Mouse (Mus musculus) stomach, embryonic 16.5 days (tissue): ENCODE data around the gene Ptger2. TPM values are rescaled to one million over a fixed set of nuclear protein-coding genes. Genes with fewer than 3 reads are reported as not detected.

ENCODE experiments used
- ATAC-seq: fragments of 200-750 bp; cut with Nextera tagmentation; 2 replicates; pipeline ENCODE4 v1.8.0; 2017; ENCODE audit warnings: moderate number of reproducible peaks, moderate TSS enrichment; ENCODE audit not compliant: insufficient read depth, low FRiP score
- H3K27ac ChIP-seq: fragments of 300-500 bp; sonication (generic); 2 replicates; pipeline ENCODE4 v1.5.1; 2014; ENCODE audit warnings: low read length
- H3K27me3 ChIP-seq: fragments of 300-500 bp; sonication (generic); 2 replicates; pipeline ENCODE4 v1.6.1; 2014; ENCODE audit warnings: low read length, control low read depth, mixed read lengths; ENCODE audit not compliant: control insufficient read depth, insufficient read depth
- H3K36me3 ChIP-seq: fragments of 300-500 bp; sonication (generic); 2 replicates; pipeline ENCODE4 v1.6.1; 2014; ENCODE audit warnings: low read length; ENCODE audit not compliant: control insufficient read depth, insufficient read depth
- H3K4me1 ChIP-seq: fragments of 300-500 bp; sonication (generic); 2 replicates; pipeline ENCODE4 v1.6.1; 2014; ENCODE audit warnings: low read length, control low read depth, mixed read lengths; ENCODE audit not compliant: control insufficient read depth, insufficient read depth
- H3K4me2 ChIP-seq: fragments of 300-500 bp; sonication (generic); 2 replicates; pipeline ENCODE4 v1.6.1; 2014; ENCODE audit warnings: low read depth, low read length, mixed read lengths
- H3K4me3 ChIP-seq: fragments of 300-500 bp; sonication (generic); replicated peaks from 2 replicates; pipeline ENCODE4 v1.5.1; 2014; ENCODE audit warnings: mild to moderate bottlenecking, low read length
- H3K9ac ChIP-seq: fragments of 300-500 bp; sonication (generic); 2 replicates; pipeline ENCODE4 v1.6.1; 2014; ENCODE audit warnings: low read length
- H3K9me3 ChIP-seq: fragments of 300-500 bp; sonication (generic); replicated peaks from 2 replicates; pipeline ENCODE4 v1.6.1; 2016; ENCODE audit warnings: low read length, control low read depth; ENCODE audit not compliant: control insufficient read depth
- WGBS: fragments of 180-500 bp; shearing (Covaris S2); extraction: QIAGEN DNeasy Blood & Tissue Kit; methylation state at CpG from one replicate; pipeline ENCODE4 v1.1.7; 2014; 5-methylcytosine and 5-hydroxymethylcytosine counted together
- polyA plus RNA-seq: library from polyadenylated mRNA; unstranded; fragments of >200 nt; fragmentation: Nextera tagmentation; extraction: Ambion mirVana; gene quantifications from 2 replicates; pipeline ENCODE4 v1.2.1, GENCODE M21; 2015

The Ptger2 gene
- polyA plus RNA-seq, 1 experiment from 2014 or later, result 2.0 TPM

DNA sequence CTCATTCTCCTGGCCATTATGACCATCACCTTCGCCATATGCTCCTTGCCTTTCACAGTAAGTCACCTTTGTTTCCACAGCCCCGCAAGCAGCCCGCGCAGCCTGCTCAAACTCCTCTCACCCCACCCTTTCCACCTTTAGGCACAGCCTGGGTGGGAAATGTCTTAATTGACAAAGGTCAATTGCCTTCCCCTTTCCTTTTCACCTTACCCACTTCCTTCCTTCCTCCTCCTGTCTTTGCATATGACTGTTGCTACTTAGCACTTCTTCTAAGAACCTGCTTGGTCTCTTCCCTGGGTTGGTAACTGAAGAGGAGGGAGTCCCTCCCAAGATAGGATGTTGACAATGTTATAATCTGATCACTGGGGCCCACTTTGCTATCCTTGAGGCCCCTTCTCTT is 1.8 kb downstream of the Ptger2 start:
- no peak overlapping the region for H3K27ac ChIP-seq
- peaks cover 11% of the 10 kb centered on the region for H3K27me3 ChIP-seq
- no peaks in the 10 kb centered on the region for H3K36me3 ChIP-seq
- 35% methylated on average over 4 of the region's 4 CpGs for WGBS
- peak overlapping the region; percentile 76 for H3K4me2 ChIP-seq
- 0 out of 2 replicates have a peak, but pooled peaks cover 7% of the 10 kb centered on the region for H3K4me1 ChIP-seq
- H3K4me3 ChIP-seq, result peak overlapping the region; percentile 53
- no peak for ATAC-seq
- no peaks in the 10 kb centered on the region for H3K9me3 ChIP-seq
- H3K9ac ChIP-seq, result peak overlapping the region; percentile 65

DNA sequence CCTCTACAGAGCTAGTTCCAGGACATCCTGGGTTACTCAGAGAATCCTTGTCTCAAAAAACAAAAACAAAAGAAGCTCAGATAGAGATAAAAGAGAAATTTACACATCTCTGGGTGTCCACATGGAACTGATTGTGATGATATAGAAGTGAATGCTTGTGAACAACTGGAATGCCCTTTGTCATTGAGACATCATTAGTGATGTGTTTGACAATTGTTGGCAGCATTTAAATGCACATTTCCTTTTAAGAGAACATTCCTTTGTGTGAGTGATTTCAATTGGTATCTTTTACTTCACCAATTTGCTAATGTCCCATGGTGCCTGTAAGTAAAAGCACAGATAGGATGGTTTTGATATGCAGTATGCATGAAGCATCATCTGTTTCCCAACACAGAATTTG is 6.3 kb downstream of the Ptger2 start:
- Histone ChIP-seq H3K36me3 (no peaks in the 10 kb centered on the region), H3K9ac (no peak overlapping the region), H3K4me2 (no peak overlapping the region), H3K9me3 (no peaks in the 10 kb centered on the region), H3K4me1 (0 out of 2 replicates have a peak, but pooled peaks cover 3% of the 10 kb centered on the region), H3K27ac (no peak overlapping the region), H3K27me3 (peaks cover 11% of the 10 kb centered on the region), H3K4me3 (no peak overlapping the region)
- ATAC-seq, result no peak

DNA sequence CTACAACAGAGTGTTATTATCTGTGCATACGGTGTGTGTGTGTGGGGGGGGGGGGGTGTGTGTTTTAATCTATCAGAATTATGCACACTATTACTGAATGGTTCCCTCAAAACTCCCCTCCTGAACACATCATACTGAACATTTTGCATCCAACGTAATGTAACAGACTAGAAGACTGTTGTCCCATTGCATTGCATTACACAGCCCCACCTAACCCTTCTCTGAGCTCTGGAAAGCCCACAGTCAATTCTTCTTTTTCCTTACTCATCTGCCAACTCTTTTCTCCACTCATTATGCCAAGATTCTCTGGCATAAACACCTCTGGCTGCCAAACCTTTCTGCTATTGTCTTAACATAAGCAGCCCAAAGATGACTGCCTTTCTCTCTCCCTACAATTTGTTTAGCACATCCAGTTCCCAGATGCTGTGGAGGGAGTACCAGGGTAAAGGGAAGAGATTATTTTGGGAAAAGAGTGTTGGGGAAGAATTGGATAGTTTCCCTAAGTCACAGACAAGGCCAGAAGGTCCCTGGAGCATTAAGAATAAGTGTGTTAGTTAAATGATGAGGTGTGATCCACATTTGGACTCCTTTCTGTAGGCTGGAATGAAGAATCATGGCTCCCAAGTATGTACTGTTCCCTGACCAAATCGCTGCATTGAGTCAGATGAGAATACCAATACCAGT is 12.2 kb downstream of the Ptger2 start:
- Histone ChIP-seq H3K9me3 (no peaks in the 10 kb centered on the region), H3K27me3 (no peaks in the 10 kb centered on the region), H3K4me2 (no peak overlapping the region), H3K27ac (no peak overlapping the region), H3K9ac (no peak overlapping the region), H3K4me3 (no peak overlapping the region), H3K36me3 (no peaks in the 10 kb centered on the region), H3K4me1 (no peaks in the 10 kb centered on the region)
- no peak for ATAC-seq
- WGBS, result 77% methylated on average over 3 of the region's 3 CpGs

DNA sequence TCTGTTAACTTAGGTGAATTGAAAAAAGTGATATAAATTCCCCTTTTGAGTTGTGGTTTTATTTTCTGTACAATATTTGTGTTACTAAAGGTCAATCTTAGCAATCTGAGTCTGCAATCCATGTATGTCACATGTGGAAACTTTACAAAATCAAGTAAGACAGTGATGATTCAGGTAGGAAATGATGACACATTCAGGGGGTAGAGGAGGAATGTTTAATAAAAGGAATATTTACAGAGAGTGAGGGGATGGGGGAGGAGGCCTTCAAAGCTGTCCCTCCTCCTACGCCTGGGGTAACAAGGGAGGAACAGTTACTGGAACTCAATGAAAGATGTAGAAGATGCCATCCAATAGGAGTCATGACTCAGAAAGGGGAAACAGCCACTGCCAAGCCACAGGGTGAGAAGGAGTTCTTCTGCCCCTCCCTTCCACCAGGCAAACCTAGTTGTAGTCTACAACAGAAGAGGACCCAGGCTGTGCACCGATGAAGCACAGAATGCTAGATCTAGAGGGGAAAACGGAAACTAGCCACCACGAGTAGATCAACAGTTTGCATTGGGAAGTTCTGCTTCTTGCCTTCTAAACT is 17.8 kb downstream of the Ptger2 start:
- Histone ChIP-seq H3K27ac (no peak overlapping the region), H3K4me1 (no peaks in the 10 kb centered on the region), H3K9ac (no peak overlapping the region), H3K36me3 (no peaks in the 10 kb centered on the region), H3K4me2 (no peak overlapping the region), H3K27me3 (no peaks in the 10 kb centered on the region), H3K9me3 (no peaks in the 10 kb centered on the region), H3K4me3 (no peak overlapping the region)
- no peak for ATAC-seq
- WGBS, result 66% methylated on average over 4 of the region's 4 CpGs

DNA sequence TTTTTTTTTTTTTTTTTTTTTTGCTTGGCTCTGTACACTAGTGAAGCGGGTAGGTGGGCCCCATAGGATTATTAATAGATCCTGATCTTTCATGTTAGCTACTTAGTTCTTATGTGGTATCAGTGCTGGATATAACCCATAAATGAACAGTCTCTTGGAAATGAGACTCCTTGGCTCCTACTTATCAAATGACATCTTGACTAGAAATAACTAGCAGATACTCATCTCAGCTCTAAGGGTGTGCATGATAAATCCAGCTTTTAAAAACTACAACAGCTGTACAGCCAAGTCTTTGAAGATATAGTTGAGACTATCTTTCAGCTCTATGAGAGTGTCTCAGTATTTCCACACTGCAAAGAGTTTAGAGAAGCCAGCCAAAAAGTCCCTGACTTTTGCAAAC is 21.2 kb downstream of the Ptger2 start:
- no peak for ATAC-seq
- Histone ChIP-seq H3K9ac (no peak overlapping the region), H3K4me3 (no peak overlapping the region), H3K4me1 (no peaks in the 10 kb centered on the region), H3K36me3 (no peaks in the 10 kb centered on the region), H3K27ac (no peak overlapping the region), H3K27me3 (no peaks in the 10 kb centered on the region), H3K9me3 (no peaks in the 10 kb centered on the region), H3K4me2 (no peak overlapping the region)
- 79% methylated on average over 1 of the region's 1 CpGs for WGBS

DNA sequence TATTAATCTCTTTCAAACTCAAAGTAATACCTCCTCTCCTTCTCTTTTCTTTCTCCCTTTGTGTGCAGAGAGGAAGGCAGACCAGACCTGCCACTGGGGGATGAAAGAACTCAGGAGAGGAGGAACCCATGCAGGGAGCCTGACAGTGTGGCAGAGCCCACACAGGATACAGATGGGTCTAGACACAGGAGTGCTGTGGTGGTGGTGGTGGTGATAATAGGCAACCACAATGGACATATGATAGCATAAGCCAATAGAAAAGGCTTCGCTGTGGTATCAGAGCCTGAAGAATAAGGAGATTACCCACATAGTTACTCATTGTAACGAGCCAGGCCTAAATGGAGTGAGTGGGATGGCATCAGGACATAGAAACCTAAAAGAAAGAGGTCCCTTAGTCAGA is 23.3 kb downstream of the Ptger2 start:
- H3K4me1 ChIP-seq, result no peaks in the 10 kb centered on the region
- H3K4me3 ChIP-seq, result no peak overlapping the region
- no peak overlapping the region for H3K27ac ChIP-seq
- H3K27me3 ChIP-seq, result no peaks in the 10 kb centered on the region
- no peak for ATAC-seq
- no peak overlapping the region for H3K4me2 ChIP-seq
- H3K9ac ChIP-seq, result no peak overlapping the region
- H3K9me3 ChIP-seq, result no peaks in the 10 kb centered on the region
- no peaks in the 10 kb centered on the region for H3K36me3 ChIP-seq
- 88% methylated on average over 2 of the region's 2 CpGs for WGBS

DNA sequence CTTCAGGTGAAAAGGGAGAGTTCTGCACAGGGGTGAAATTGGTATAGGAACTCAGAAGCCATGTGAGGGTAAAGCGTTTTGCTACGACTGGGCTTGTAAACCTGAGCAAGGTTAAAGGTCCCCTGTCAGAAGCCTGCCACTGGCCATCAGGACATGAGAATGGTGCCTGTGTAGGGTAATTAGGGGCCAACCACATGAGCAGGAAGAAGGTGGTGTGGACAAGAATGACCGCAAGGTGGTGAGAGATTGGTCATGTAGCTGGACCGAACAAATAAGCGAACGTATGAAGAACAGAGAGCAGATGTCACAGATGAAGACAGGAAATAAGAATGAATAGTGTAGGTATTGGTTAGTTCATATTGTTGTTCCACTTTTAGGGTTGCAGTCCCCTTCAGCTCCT is 23.7 kb downstream of the Ptger2 start:
- ATAC-seq, result no peak
- H3K9me3 ChIP-seq, result no peaks in the 10 kb centered on the region
- no peaks in the 10 kb centered on the region for H3K4me1 ChIP-seq
- H3K4me2 ChIP-seq, result no peak overlapping the region
- H3K27ac ChIP-seq, result no peak overlapping the region
- no peak overlapping the region for H3K9ac ChIP-seq
- no peak overlapping the region for H3K4me3 ChIP-seq
- WGBS, result 91% methylated on average over 6 of the region's 6 CpGs
- no peaks in the 10 kb centered on the region for H3K27me3 ChIP-seq
- H3K36me3 ChIP-seq, result no peaks in the 10 kb centered on the region

DNA sequence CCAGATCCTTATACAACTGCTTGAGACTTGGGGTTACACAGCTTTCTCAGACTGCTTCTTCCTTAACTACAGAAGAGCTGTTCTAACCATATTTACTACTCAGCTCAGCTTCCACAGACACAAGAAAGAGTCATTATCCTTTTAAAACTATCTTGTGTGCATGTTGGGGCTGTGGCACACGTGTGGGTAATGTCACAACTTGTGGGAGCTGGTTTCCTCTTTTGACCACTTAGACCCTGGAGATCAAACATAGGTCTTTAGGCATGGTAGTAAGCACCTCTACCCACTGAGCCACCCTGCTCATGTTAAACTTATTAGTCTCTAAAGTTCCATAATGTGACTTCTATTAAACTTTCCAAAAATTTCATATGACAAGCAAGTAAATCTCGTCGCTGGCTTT is 33.6 kb downstream of the Ptger2 start:
- no peak overlapping the region for H3K9ac ChIP-seq
- no peak for ATAC-seq
- WGBS, result 88% methylated on average over 3 of the region's 3 CpGs

DNA sequence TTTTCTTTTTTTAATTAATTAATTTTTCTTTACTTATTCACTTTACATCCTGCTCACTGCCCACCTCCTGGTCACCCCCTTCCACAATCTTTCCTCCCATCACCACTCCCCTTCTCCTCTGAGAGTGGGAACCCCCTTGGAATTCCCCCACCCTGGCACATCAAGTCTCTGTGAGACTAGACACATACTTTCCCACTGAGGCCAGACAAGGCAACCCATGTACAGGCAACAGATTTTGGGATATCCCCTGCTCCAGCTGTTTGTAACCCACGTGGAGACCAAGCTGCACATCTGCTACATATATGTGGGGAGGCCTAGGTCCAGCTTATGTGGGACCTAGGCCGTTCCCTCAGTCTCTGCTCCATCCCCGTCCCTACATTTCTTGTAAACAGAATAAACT is 46.3 kb downstream of the Ptger2 start:
- no peak overlapping the region for H3K4me2 ChIP-seq
- 89% methylated on average over 3 of the region's 3 CpGs for WGBS
- no peak for ATAC-seq

More for the DNA sequence above, 33.6 kb downstream of the Ptger2 start:
- H3K9me3 ChIP-seq, result no peaks in the 10 kb centered on the region
- no peaks in the 10 kb centered on the region for H3K27me3 ChIP-seq
- no peaks in the 10 kb centered on the region for H3K4me1 ChIP-seq
- no peak overlapping the region for H3K4me2 ChIP-seq
- H3K27ac ChIP-seq, result no peak overlapping the region
- H3K36me3 ChIP-seq, result no peaks in the 10 kb centered on the region
- no peak overlapping the region for H3K4me3 ChIP-seq

More for the DNA sequence above, 46.3 kb downstream of the Ptger2 start:
- Histone ChIP-seq H3K9me3 (no peaks in the 10 kb centered on the region), H3K27me3 (no peaks in the 10 kb centered on the region), H3K4me1 (peaks cover 2% of the 10 kb centered on the region), H3K4me3 (no peak overlapping the region), H3K9ac (no peak overlapping the region), H3K27ac (no peak overlapping the region), H3K36me3 (no peaks in the 10 kb centered on the region)
